Comparison of ENCODE assay signal across 27 mouse cellular contexts in genomic region chr5:23964599-23965165, GRCm38 (mm10).
A peak's percentile ranks its signal among the peaks of the same experiment; 100 is the strongest.
DNase-seq lines count a peak whose midpoint lies in the region; ATAC-seq and TF ChIP-seq lines count a peak whose summit lies in the region.
"Had no signal": no experiment of that assay in that cellular context is flagged by ENCODE, and none has a peak within 500 bp of the region (broad histone marks: within the 10 kb centered on the region; RNA-seq: fewer than 3 reads in every experiment).

No protein-coding gene starts in this region.

- H3K27ac ChIP-seq in hindbrain, embryonic 16.5 days (ENCODE audit: low read depth, low read length): no peak overlapping the region
- H3K27ac ChIP-seq in hindbrain, embryonic 10.5 days: no peak overlapping the region
- H3K27ac ChIP-seq in midbrain, postnatal 0 days (ENCODE audit: low read depth, low read length): no peak overlapping the region; the same call in 1 of the 2 replicates
- no peak overlapping the region for H3K27ac ChIP-seq in midbrain, embryonic 16.5 days (ENCODE audit: low read length)
- H3K27ac ChIP-seq: hindbrain, embryonic 12.5 days; intestine, embryonic 15.5 days; layer of hippocampus, adult 2 months; liver, embryonic 13.5 days; midbrain, embryonic 13.5 days; neural tube, embryonic 13.5 days had no signal

- WGBS in hindbrain, embryonic 16.5 days: 66% methylated on average over 10 of the region's 10 CpGs
- WGBS in hindbrain, embryonic 10.5 days: 84% methylated on average over 10 of the region's 10 CpGs
- WGBS in midbrain, postnatal 0 days: 63% methylated on average over 10 of the region's 10 CpGs
- WGBS in midbrain, embryonic 16.5 days: 75% methylated on average over 10 of the region's 10 CpGs

- no peak overlapping the region for H3K9ac ChIP-seq in hindbrain, embryonic 16.5 days (ENCODE audit: low read depth, low read length)
- no peak overlapping the region for H3K9ac ChIP-seq in midbrain, postnatal 0 days (replicated peaks; ENCODE audit: low read length, poor library complexity, severe bottlenecking)
- no peak overlapping the region for H3K9ac ChIP-seq in midbrain, embryonic 16.5 days (ENCODE audit: low read depth, low read length)
- H3K9ac ChIP-seq: heart, embryonic 12.5 days; hindbrain, embryonic 12.5 days; intestine, embryonic 15.5 days; liver, embryonic 13.5 days; lung, embryonic 14.5 days; midbrain, embryonic 13.5 days; neural tube, embryonic 13.5 days had no signal

- H3K36me3 ChIP-seq in hindbrain, embryonic 16.5 days (ENCODE audit: control insufficient read depth, insufficient read depth, low read length): no peaks in the 10 kb centered on the region
- H3K36me3 ChIP-seq in hindbrain, embryonic 10.5 days: peaks cover 16% of the 10 kb centered on the region; the same call in 1 of the 2 replicates
- peaks cover 12% of the 10 kb centered on the region for H3K36me3 ChIP-seq in midbrain, postnatal 0 days (ENCODE audit: insufficient read depth, low read length)
- H3K36me3 ChIP-seq in midbrain, embryonic 16.5 days (ENCODE audit: control insufficient read depth, insufficient read depth, low read length): peaks cover 2% of the 10 kb centered on the region; the same call in 1 of the 2 replicates
- H3K36me3 ChIP-seq: intestine, embryonic 15.5 days had no signal

- no peak overlapping the region for H3K4me3 ChIP-seq in hindbrain, embryonic 16.5 days (ENCODE audit: low read length)
- H3K4me3 ChIP-seq in hindbrain, embryonic 10.5 days: no peak overlapping the region
- no peak overlapping the region for H3K4me3 ChIP-seq in midbrain, postnatal 0 days (ENCODE audit: low read depth, low read length)
- H3K4me3 ChIP-seq in midbrain, embryonic 16.5 days (ENCODE audit: low read depth, low read length): no peak overlapping the region
- H3K4me3 ChIP-seq: heart, embryonic 12.5 days; hindbrain, embryonic 12.5 days; intestine, embryonic 15.5 days; layer of hippocampus, adult 2 months; liver, embryonic 13.5 days; midbrain, embryonic 13.5 days; myocyte; neural tube, embryonic 13.5 days had no signal

- peak; percentile 81 for ATAC-seq in hindbrain, embryonic 16.5 days
- no peak for ATAC-seq in midbrain, postnatal 0 days (ENCODE audit: low FRiP score)
- no peak for ATAC-seq in midbrain, embryonic 16.5 days
- ATAC-seq: forebrain, embryonic 14.5 days; intestine, embryonic 15.5 days; midbrain, embryonic 13.5 days had no signal

- H3K4me1 ChIP-seq in hindbrain, embryonic 16.5 days (ENCODE audit: control insufficient read depth, insufficient read depth, low read depth, low read length): peaks cover 4% of the 10 kb centered on the region; the same call in 1 of the 2 replicates
- H3K4me1 ChIP-seq in hindbrain, embryonic 10.5 days (replicated peaks): no peaks in the 10 kb centered on the region
- H3K4me1 ChIP-seq in midbrain, postnatal 0 days (ENCODE audit: insufficient read depth, low read length): 0 out of 2 replicates have a peak, but pooled peaks cover 4% of the 10 kb centered on the region
- H3K4me1 ChIP-seq in midbrain, embryonic 16.5 days (ENCODE audit: control insufficient read depth, insufficient read depth, low read length): no peaks in the 10 kb centered on the region; the same call in 1 of the 2 replicates
- H3K4me1 ChIP-seq: liver, embryonic 13.5 days had no signal

- no peaks in the 10 kb centered on the region for H3K9me3 ChIP-seq in hindbrain, embryonic 16.5 days (ENCODE audit: control insufficient read depth, low read length)
- no peaks in the 10 kb centered on the region for H3K9me3 ChIP-seq in hindbrain, embryonic 10.5 days
- H3K9me3 ChIP-seq in midbrain, postnatal 0 days (ENCODE audit: low read length): no peaks in the 10 kb centered on the region
- H3K9me3 ChIP-seq in midbrain, embryonic 16.5 days (replicated peaks; ENCODE audit: control insufficient read depth, low read length, poor library complexity, severe bottlenecking): no peaks in the 10 kb centered on the region
- H3K9me3 ChIP-seq: G1E; heart, embryonic 12.5 days; hindbrain, embryonic 12.5 days; intestine, embryonic 15.5 days; liver, embryonic 13.5 days; midbrain, embryonic 13.5 days; neural tube, embryonic 13.5 days had no signal

- no peak for DNase-seq in hindbrain, embryonic 10.5 days (ENCODE audit: low spot score)
- peak; percentile 56 for DNase-seq in midbrain, postnatal 0 days (ENCODE audit: low spot score)
- peak; percentile 72 for DNase-seq in adrenal gland, adult 8-10 months
- DNase-seq in adrenal gland, postnatal 36 days: peak; percentile 66 to 75
- DNase-seq in embryo, embryonic 11 days: no peak
- DNase-seq: B cell, adult 2 months; cerebellum, adult 11-12 months; cerebellum, postnatal 14 days; heart, postnatal 10 days; kidney, adult 9 months; kidney, postnatal 25 days; liver, embryonic 13.5 days; lung, embryonic 14.5 days; right cerebral cortex, postnatal 14 days; spleen, adult 18-20 months had no signal

- no peak for TF ChIP-seq CTCF in midbrain, postnatal 0 days (IDR thresholded peaks at IDR 0.05)

- H3K4me2 ChIP-seq in hindbrain, embryonic 16.5 days (ENCODE audit: low read length): no peak overlapping the region
- H3K4me2 ChIP-seq in midbrain, postnatal 0 days (ENCODE audit: low read depth, low read length, poor library complexity, severe bottlenecking): no peak overlapping the region
- H3K4me2 ChIP-seq in midbrain, embryonic 16.5 days (ENCODE audit: low read length): no peak overlapping the region
- H3K4me2 ChIP-seq: heart, embryonic 12.5 days; hindbrain, embryonic 12.5 days; intestine, embryonic 15.5 days; liver, embryonic 13.5 days; lung, embryonic 14.5 days; midbrain, embryonic 13.5 days; neural tube, embryonic 13.5 days had no signal

- no peaks in the 10 kb centered on the region for H3K27me3 ChIP-seq in hindbrain, embryonic 16.5 days (replicated peaks; ENCODE audit: control insufficient read depth, insufficient read depth, low read length)
- H3K27me3 ChIP-seq in hindbrain, embryonic 10.5 days (ENCODE audit: insufficient read depth, poor library complexity, severe bottlenecking): no peaks in the 10 kb centered on the region
- H3K27me3 ChIP-seq in midbrain, postnatal 0 days (ENCODE audit: insufficient read depth, low read length): no peaks in the 10 kb centered on the region
- H3K27me3 ChIP-seq in midbrain, embryonic 16.5 days (ENCODE audit: control insufficient read depth, insufficient read depth, low read depth, low read length): no peaks in the 10 kb centered on the region
- H3K27me3 ChIP-seq: CH12.LX; heart, embryonic 12.5 days; hindbrain, embryonic 12.5 days; intestine, embryonic 15.5 days; liver, embryonic 13.5 days; midbrain, embryonic 13.5 days; neural tube, embryonic 13.5 days had no signal

Comparison
In these comparisons a context has a peak if more than half of its experiments do, and no peak if none do; other contexts are left out.
1. DNase-seq: peak in midbrain, postnatal 0 days (single experiment), adrenal gland, adult 8-10 months (single experiment) and adrenal gland, postnatal 36 days (2 of 2); none in hindbrain, embryonic 10.5 days (single experiment) and embryo, embryonic 11 days (single experiment).